Mouse (Mus musculus) stomach, embryonic 15.5 days (tissue): Measurements from ENCODE around the gene Denr. TPM values are rescaled to one million over a fixed set of nuclear protein-coding genes. Genes with fewer than 3 reads are reported as not detected.

Experiments
- ATAC-seq: fragments of 200-750 bp; cut with Nextera tagmentation; 2 replicates; pipeline ENCODE4 v1.8.0; 2017; ENCODE audit warnings: low read depth, moderate number of reproducible peaks, moderate TSS enrichment; ENCODE audit not compliant: insufficient read depth, low FRiP score
- H3K27ac ChIP-seq: fragments of 300-500 bp; sonication (generic); 2 replicates; pipeline ENCODE4 v1.5.1; 2015; ENCODE audit warnings: mild to moderate bottlenecking, inconsistent platforms
- H3K27me3 ChIP-seq: fragments of 300-500 bp; sonication (generic); replicated peaks from 2 replicates; pipeline ENCODE4 v1.6.1; 2015; ENCODE audit warnings: inconsistent platforms
- H3K36me3 ChIP-seq: fragments of 300-500 bp; sonication (generic); 2 replicates; pipeline ENCODE4 v1.6.1; 2015; ENCODE audit warnings: inconsistent platforms
- H3K4me1 ChIP-seq: fragments of 300-500 bp; sonication (generic); 2 replicates; pipeline ENCODE4 v1.6.1; 2015; ENCODE audit warnings: inconsistent platforms
- H3K4me2 ChIP-seq: fragments of 300-500 bp; sonication (generic); 2 replicates; pipeline ENCODE4 v1.6.1; 2015; ENCODE audit warnings: mild to moderate bottlenecking, inconsistent platforms
- H3K4me3 ChIP-seq: fragments of 300-500 bp; sonication (generic); replicated peaks from 2 replicates; pipeline ENCODE4 v1.5.1; 2015; ENCODE audit warnings: inconsistent platforms
- H3K9ac ChIP-seq: fragments of 300-500 bp; sonication (generic); 2 replicates; pipeline ENCODE4 v1.6.1; 2015; ENCODE audit warnings: inconsistent platforms
- H3K9me3 ChIP-seq: fragments of 300-500 bp; sonication (generic); 2 replicates; pipeline ENCODE4 v1.6.1; 2016; ENCODE audit warnings: inconsistent platforms
- WGBS: fragments of 180-500 bp; shearing (Covaris S2); methylation state at CpG from one replicate; pipeline ENCODE4 v1.1.7; 2015; 5-methylcytosine and 5-hydroxymethylcytosine counted together
- polyA plus RNA-seq: library from polyadenylated mRNA; unstranded; fragments of >200 nt; fragmentation: Nextera tagmentation; extraction: Ambion mirVana; gene quantifications from 2 replicates; pipeline ENCODE4 v1.2.1, GENCODE M21; 2015

Denr gene
- polyA plus RNA-seq, 1 experiment from 2014 or later, result 129 TPM

GRCm38 (mm10) chr5:123952365-123953045 lies 45.5 kb downstream of the Denr start:
- Histone ChIP-seq H3K27me3 (no peaks in the 10 kb centered on the region), H3K4me2 (no peak overlapping the region), H3K4me1 (no peaks in the 10 kb centered on the region), H3K9ac (no peak overlapping the region), H3K27ac (no peak overlapping the region), H3K4me3 (no peak overlapping the region), H3K9me3 (no peaks in the 10 kb centered on the region), H3K36me3 (no peaks in the 10 kb centered on the region)
- WGBS, result 55% methylated on average over 5 of the region's 5 CpGs
- no peak for ATAC-seq

- Histone ChIP-seq H3K27me3 (no peaks in the 10 kb centered on the region), H3K27ac (no peak overlapping the region), H3K4me3 (no peak overlapping the region), H3K9me3 (no peaks in the 10 kb centered on the region), H3K9ac (no peak overlapping the region), H3K4me2 (no peak overlapping the region), H3K4me1 (no peaks in the 10 kb centered on the region), H3K36me3 (no peaks in the 10 kb centered on the region)
- 95% methylated on average over 8 of the region's 8 CpGs for WGBS
- ATAC-seq, result no peak
Observed at GRCm38 (mm10) chr5:123957213-123957612, 50.2 kb downstream of the Denr start.

- H3K4me2 ChIP-seq, result no peak overlapping the region
- H3K27ac ChIP-seq, result no peak overlapping the region
- no peak overlapping the region for H3K4me3 ChIP-seq
- ATAC-seq, result no peak
- H3K9me3 ChIP-seq, result no peaks in the 10 kb centered on the region
- no peaks in the 10 kb centered on the region for H3K36me3 ChIP-seq
- no peaks in the 10 kb centered on the region for H3K27me3 ChIP-seq
- 73% methylated on average over 3 of the region's 3 CpGs for WGBS
- H3K4me1 ChIP-seq, result no peaks in the 10 kb centered on the region
- no peak overlapping the region for H3K9ac ChIP-seq
Observed at GRCm38 (mm10) chr5:123959018-123959417, 52.0 kb downstream of the Denr start.

- Histone ChIP-seq H3K9me3 (no peaks in the 10 kb centered on the region), H3K9ac (no peak overlapping the region), H3K4me3 (no peak overlapping the region), H3K27me3 (no peaks in the 10 kb centered on the region), H3K4me2 (no peak overlapping the region), H3K4me1 (no peaks in the 10 kb centered on the region), H3K27ac (no peak overlapping the region), H3K36me3 (no peaks in the 10 kb centered on the region)
- no peak for ATAC-seq
- WGBS, result 50% methylated on average over 8 of the region's 8 CpGs
Observed at GRCm38 (mm10) chr5:123960129-123960528, 53.2 kb downstream of the Denr start.

GRCm38 (mm10) chr5:123961046-123961445 lies 54.1 kb downstream of the Denr start:
- H3K9ac ChIP-seq, result no peak overlapping the region
- no peaks in the 10 kb centered on the region for H3K4me1 ChIP-seq
- H3K27ac ChIP-seq, result no peak overlapping the region
- no peaks in the 10 kb centered on the region for H3K27me3 ChIP-seq
- H3K36me3 ChIP-seq, result no peaks in the 10 kb centered on the region
- H3K4me2 ChIP-seq, result no peak overlapping the region
- WGBS, result 80% methylated on average over 12 of the region's 12 CpGs
- no peak overlapping the region for H3K4me3 ChIP-seq
- ATAC-seq, result no peak
- H3K9me3 ChIP-seq, result no peaks in the 10 kb centered on the region

- Histone ChIP-seq H3K27me3 (no peaks in the 10 kb centered on the region), H3K4me1 (no peaks in the 10 kb centered on the region), H3K4me3 (no peak overlapping the region), H3K4me2 (no peak overlapping the region), H3K9ac (no peak overlapping the region), H3K27ac (no peak overlapping the region), H3K9me3 (no peaks in the 10 kb centered on the region), H3K36me3 (no peaks in the 10 kb centered on the region)
- WGBS, result 88% methylated on average over 4 of the region's 4 CpGs
- no peak for ATAC-seq
Observed at GRCm38 (mm10) chr5:123964208-123964607, 57.2 kb downstream of the Denr start.

- WGBS, result 63% methylated on average over 2 of the region's 2 CpGs
- no peaks in the 10 kb centered on the region for H3K36me3 ChIP-seq
- no peaks in the 10 kb centered on the region for H3K9me3 ChIP-seq
- H3K27me3 ChIP-seq, result no peaks in the 10 kb centered on the region
- no peaks in the 10 kb centered on the region for H3K4me1 ChIP-seq
- H3K27ac ChIP-seq, result no peak overlapping the region
- H3K4me3 ChIP-seq, result no peak overlapping the region
- no peak for ATAC-seq
- no peak overlapping the region for H3K9ac ChIP-seq
- no peak overlapping the region for H3K4me2 ChIP-seq
Observed at GRCm38 (mm10) chr5:123966759-123967158, 59.8 kb downstream of the Denr start.

GRCm38 (mm10) chr5:123968468-123968867 lies 61.5 kb downstream of the Denr start:
- 57% methylated on average over 5 of the region's 5 CpGs for WGBS
- peaks cover 6% of the 10 kb centered on the region; the same call in 1 of the 2 replicates for H3K27me3 ChIP-seq
- no peak for ATAC-seq

GRCm38 (mm10) chr5:123969216-123969615 lies 62.2 kb downstream of the Denr start:
- peaks cover 5% of the 10 kb centered on the region; the same call in 1 of the 2 replicates for H3K4me1 ChIP-seq
- no peak overlapping the region for H3K4me2 ChIP-seq
- peaks cover 6% of the 10 kb centered on the region; the same call in 1 of the 2 replicates for H3K27me3 ChIP-seq
- H3K4me3 ChIP-seq, result no peak overlapping the region
- no peaks in the 10 kb centered on the region for H3K36me3 ChIP-seq
- no peak overlapping the region for H3K9ac ChIP-seq
- 74% methylated on average over 8 of the region's 8 CpGs for WGBS
- no peak for ATAC-seq
- H3K9me3 ChIP-seq, result no peaks in the 10 kb centered on the region
- no peak overlapping the region for H3K27ac ChIP-seq

More at GRCm38 (mm10) chr5:123968468-123968867, 61.5 kb downstream of the Denr start:
- H3K36me3 ChIP-seq, result no peaks in the 10 kb centered on the region
- H3K4me1 ChIP-seq, result peaks cover 5% of the 10 kb centered on the region; the same call in 1 of the 2 replicates
- no peaks in the 10 kb centered on the region for H3K9me3 ChIP-seq
- no peak overlapping the region for H3K9ac ChIP-seq
- no peak overlapping the region for H3K4me2 ChIP-seq
- no peak overlapping the region for H3K4me3 ChIP-seq
- no peak overlapping the region for H3K27ac ChIP-seq

- ATAC-seq, result no peak
- 85% methylated on average over 4 of the region's 4 CpGs for WGBS
- H3K27me3 ChIP-seq, result peaks cover 6% of the 10 kb centered on the region; the same call in 1 of the 2 replicates
- H3K4me1 ChIP-seq, result peaks cover 9% of the 10 kb centered on the region; the same call in 1 of the 2 replicates
- H3K9me3 ChIP-seq, result no peaks in the 10 kb centered on the region
- H3K4me3 ChIP-seq, result no peak overlapping the region
- no peak overlapping the region for H3K4me2 ChIP-seq
- no peak overlapping the region for H3K9ac ChIP-seq
- H3K36me3 ChIP-seq, result no peaks in the 10 kb centered on the region
- H3K27ac ChIP-seq, result no peak overlapping the region
Observed at GRCm38 (mm10) chr5:123970576-123970975, 63.6 kb downstream of the Denr start.

- Histone ChIP-seq H3K4me2 (no peak overlapping the region), H3K36me3 (no peaks in the 10 kb centered on the region), H3K9ac (no peak overlapping the region), H3K27ac (no peak overlapping the region), H3K9me3 (no peaks in the 10 kb centered on the region), H3K4me1 (peaks cover 15% of the 10 kb centered on the region), H3K27me3 (peaks cover 6% of the 10 kb centered on the region; the same call in 1 of the 2 replicates), H3K4me3 (no peak overlapping the region)
- 68% methylated on average over 6 of the region's 6 CpGs for WGBS
- no peak for ATAC-seq
Observed at GRCm38 (mm10) chr5:123972453-123972852, 65.5 kb downstream of the Denr start.

GRCm38 (mm10) chr5:123973299-123974178 lies 66.6 kb downstream of the Denr start, which contains the start of gene Hip1r:
Hip1r (plus strand) TSS chr5:123973628.
- H3K9me3 ChIP-seq, result no peaks in the 10 kb centered on the region
- peak within 1 kb of the TSS; percentile 84 for H3K27ac ChIP-seq
- H3K27me3 ChIP-seq, result peaks cover 6% of the 10 kb centered on the region; the same call in 1 of the 2 replicates
- H3K4me1 ChIP-seq, result peaks cover 17% of the 10 kb centered on the region
- peak within 1 kb of the TSS; percentile 69 for H3K9ac ChIP-seq
- no peaks in the 10 kb centered on the region for H3K36me3 ChIP-seq
- H3K4me2 ChIP-seq, result peak within 1 kb of the TSS; percentile 78
- peak; percentile 78 for ATAC-seq
- 2% methylated on average over 87 of the region's 106 CpGs for WGBS
- H3K4me3 ChIP-seq, result peak within 1 kb of the TSS; percentile 74
